Mouse (Mus musculus): Measurements from ENCODE around the gene Trim7. TPM values are rescaled to one million over a fixed set of nuclear protein-coding genes. Genes with fewer than 3 reads are reported as not detected.

Gene Trim7
- polyA plus RNA-seq, 1 experiment = 12.6 TPM

- TF ChIP-seq CTCF (IDR thresholded peaks at IDR 0.05; ENCODE audit: extremely low read depth, insufficient read length, insufficient replicate concordance, low read depth, low read length) (no peak), POLR2A (IDR thresholded peaks at IDR 0.05; ENCODE audit: low read depth, low read length) (no peak)
- no peaks in the 10 kb centered on the region for H3K27me3 ChIP-seq (ENCODE audit: control insufficient read depth, insufficient read depth, low read length)
- H3K36me3 ChIP-seq (ENCODE audit: control insufficient read depth, insufficient read depth, low read length) = peaks cover 3% of the 10 kb centered on the region; the same call in 1 of the 2 replicates
- WGBS = 86% methylated on average over 4 of the region's 4 CpGs
- H3K4me1 ChIP-seq (ENCODE audit: control insufficient read depth, insufficient read depth, insufficient read length, low read length) = peaks cover 3% of the 10 kb centered on the region; the same call in 1 of the 2 replicates
- no peak overlapping the region for H3K27ac ChIP-seq (ENCODE audit: insufficient read depth, low read depth, low read length)
- no peak overlapping the region for H3K4me3 ChIP-seq (ENCODE audit: low read depth, low read length)
These were observed 29.6 kb upstream of the Trim7 start for GRCm38 (mm10) chr11:48796290-48796689.

GRCm38 (mm10) chr11:48797287-48797686 lies 28.7 kb upstream of the Trim7 start:
- peaks cover 8% of the 10 kb centered on the region; the same call in 1 of the 2 replicates for H3K4me1 ChIP-seq (ENCODE audit: control insufficient read depth, insufficient read depth, insufficient read length, low read length)
- no peak overlapping the region for H3K4me3 ChIP-seq (ENCODE audit: low read depth, low read length)
- WGBS = 76% methylated on average over 5 of the region's 5 CpGs
- no peaks in the 10 kb centered on the region for H3K27me3 ChIP-seq (ENCODE audit: control insufficient read depth, insufficient read depth, low read length)
- TF ChIP-seq POLR2A (IDR thresholded peaks at IDR 0.05; ENCODE audit: low read depth, low read length) (no peak), CTCF (IDR thresholded peaks at IDR 0.05; ENCODE audit: extremely low read depth, insufficient read length, insufficient replicate concordance, low read depth, low read length) (no peak)
- no peak overlapping the region for H3K27ac ChIP-seq (ENCODE audit: insufficient read depth, low read depth, low read length)
- peaks cover 11% of the 10 kb centered on the region for H3K36me3 ChIP-seq (ENCODE audit: control insufficient read depth, insufficient read depth, low read length)

- WGBS = 66% methylated on average over 7 of the region's 7 CpGs
- H3K27me3 ChIP-seq (ENCODE audit: control insufficient read depth, insufficient read depth, low read length) = no peaks in the 10 kb centered on the region
- peaks cover 9% of the 10 kb centered on the region; the same call in 1 of the 2 replicates for H3K4me1 ChIP-seq (ENCODE audit: control insufficient read depth, insufficient read depth, insufficient read length, low read length)
- H3K4me3 ChIP-seq (ENCODE audit: low read depth, low read length) = no peak overlapping the region
- TF ChIP-seq CTCF (IDR thresholded peaks at IDR 0.05; ENCODE audit: extremely low read depth, insufficient read length, insufficient replicate concordance, low read depth, low read length) (no peak), POLR2A (IDR thresholded peaks at IDR 0.05; ENCODE audit: low read depth, low read length) (no peak)
- peaks cover 20% of the 10 kb centered on the region for H3K36me3 ChIP-seq (ENCODE audit: control insufficient read depth, insufficient read depth, low read length)
- no peak overlapping the region for H3K27ac ChIP-seq (ENCODE audit: insufficient read depth, low read depth, low read length)
These were observed 27.6 kb upstream of the Trim7 start for GRCm38 (mm10) chr11:48798308-48798707.

GRCm38 (mm10) chr11:48798984-48799920 lies 26.7 kb upstream of the Trim7 start:
- H3K27me3 ChIP-seq (ENCODE audit: control insufficient read depth, insufficient read depth, low read length) = no peaks in the 10 kb centered on the region
- 2% methylated on average over 18 of the region's 18 CpGs for WGBS
- no peak for TF ChIP-seq CTCF (IDR thresholded peaks at IDR 0.05; ENCODE audit: extremely low read depth, insufficient read length, insufficient replicate concordance, low read depth, low read length)
- TF ChIP-seq POLR2A (IDR thresholded peaks at IDR 0.05; ENCODE audit: low read depth, low read length) = no peak

GRCm38 (mm10) chr11:48799921-48800701 lies 25.8 kb upstream of the Trim7 start, which contains the start of gene Rack1:
Gene Rack1 (plus strand): TSS chr11:48800332.
- no peaks in the 10 kb centered on the region for H3K27me3 ChIP-seq (ENCODE audit: control insufficient read depth, insufficient read depth, low read length)

More at GRCm38 (mm10) chr11:48798984-48799920, 26.7 kb upstream of the Trim7 start:
- Histone ChIP-seq H3K4me3 (ENCODE audit: low read depth, low read length) (peak overlapping the region; percentile 89), H3K36me3 (ENCODE audit: control insufficient read depth, insufficient read depth, low read length) (peaks cover 28% of the 10 kb centered on the region), H3K27ac (ENCODE audit: insufficient read depth, low read depth, low read length) (peak overlapping the region; percentile 98), H3K4me1 (ENCODE audit: control insufficient read depth, insufficient read depth, insufficient read length, low read length) (peaks cover 9% of the 10 kb centered on the region; the same call in 1 of the 2 replicates)

GRCm38 (mm10) chr11:48801831-48802772 lies 23.8 kb upstream of the Trim7 start:
- TF ChIP-seq POLR2A (IDR thresholded peaks at IDR 0.05; ENCODE audit: low read depth, low read length) (no peak), CTCF (IDR thresholded peaks at IDR 0.05; ENCODE audit: extremely low read depth, insufficient read length, insufficient replicate concordance, low read depth, low read length) (no peak)
- Histone ChIP-seq H3K4me1 (ENCODE audit: control insufficient read depth, insufficient read depth, insufficient read length, low read length) (peaks cover 9% of the 10 kb centered on the region; the same call in 1 of the 2 replicates), H3K4me3 (ENCODE audit: low read depth, low read length) (peak overlapping the region; percentile 48), H3K36me3 (ENCODE audit: control insufficient read depth, insufficient read depth, low read length) (peaks cover 50% of the 10 kb centered on the region), H3K27ac (ENCODE audit: insufficient read depth, low read depth, low read length) (no peak overlapping the region), H3K27me3 (ENCODE audit: control insufficient read depth, insufficient read depth, low read length) (no peaks in the 10 kb centered on the region)
- WGBS = 29% methylated on average over 17 of the region's 17 CpGs

More at GRCm38 (mm10) chr11:48799921-48800701, 25.8 kb upstream of the Trim7 start, which contains the start of gene Rack1:
- H3K36me3 ChIP-seq (ENCODE audit: control insufficient read depth, insufficient read depth, low read length) = peaks cover 33% of the 10 kb centered on the region
- H3K27ac ChIP-seq (ENCODE audit: insufficient read depth, low read depth, low read length) = peak within 1 kb of the TSS; percentile 98
- peak within 1 kb of the TSS; percentile 89 for H3K4me3 ChIP-seq (ENCODE audit: low read depth, low read length)
- TF ChIP-seq POLR2A (IDR thresholded peaks at IDR 0.05; ENCODE audit: low read depth, low read length) (peak; percentile 48; the same call in 1 of the 2 replicates), CTCF (IDR thresholded peaks at IDR 0.05; ENCODE audit: extremely low read depth, insufficient read length, insufficient replicate concordance, low read depth, low read length) (no peak)
- peaks cover 9% of the 10 kb centered on the region; the same call in 1 of the 2 replicates for H3K4me1 ChIP-seq (ENCODE audit: control insufficient read depth, insufficient read depth, insufficient read length, low read length)
- WGBS = under 1% methylated on average over 47 of the region's 47 CpGs

Measured in small intestine, adult 2 months (tissue).